Mouse (Mus musculus) right cerebral cortex, adult 2 months (tissue): ENCODE data around the gene Kmt2d.
A peak's percentile ranks its signal among the peaks of the same experiment; 100 is the strongest.

ENCODE experiments used
- DNase-seq, 2 experiments: peaks; one replicate each; pipeline ENCODE4 v3.0.0; 2021 to 2022; ENCODE audit warnings: low spot score in 2 of 2

Kmt2d gene

DNA sequence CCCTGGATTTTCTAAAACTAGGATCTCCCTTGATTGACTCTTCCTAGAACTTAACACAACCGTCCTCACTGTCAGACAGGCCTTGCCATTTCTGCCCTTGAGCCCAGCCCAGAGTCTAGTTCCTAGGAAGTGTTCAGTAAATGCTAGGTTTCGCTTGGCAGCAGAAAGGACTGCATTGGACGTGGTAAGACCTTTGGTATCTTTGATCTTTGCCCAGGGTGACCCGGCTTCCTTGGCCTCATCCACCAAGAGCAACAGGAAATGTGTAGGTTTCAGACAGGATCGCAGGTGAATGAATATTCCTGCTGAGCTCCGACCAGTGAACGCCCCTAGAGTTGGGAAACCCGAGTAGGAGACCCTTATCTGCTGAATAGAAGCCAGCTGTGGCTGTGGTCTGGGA, 68.1 kb downstream of the Kmt2d start:
- no peak for DNase-seq

DNA sequence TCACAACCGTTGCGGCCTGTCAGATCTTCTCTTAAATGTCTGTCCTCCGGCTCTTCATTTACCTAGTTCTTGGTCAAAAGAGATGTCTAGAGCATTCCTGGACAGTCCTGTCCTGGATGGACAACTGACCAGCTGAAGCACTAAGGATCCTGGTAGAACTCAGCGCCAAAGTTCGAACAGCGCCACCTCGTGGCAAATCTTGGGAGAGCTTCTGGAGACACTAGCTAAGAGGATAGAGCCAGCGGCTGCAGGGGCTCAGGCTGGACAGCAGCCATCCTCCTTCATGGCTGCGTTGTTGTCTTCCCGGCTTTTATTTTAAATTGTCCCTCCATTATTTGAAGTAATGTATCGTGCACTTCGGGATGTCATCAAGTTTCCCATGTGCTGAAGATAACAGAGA, 71.6 kb downstream of the Kmt2d start:
- DNase-seq, result peak; percentile 86 to 87

DNA sequence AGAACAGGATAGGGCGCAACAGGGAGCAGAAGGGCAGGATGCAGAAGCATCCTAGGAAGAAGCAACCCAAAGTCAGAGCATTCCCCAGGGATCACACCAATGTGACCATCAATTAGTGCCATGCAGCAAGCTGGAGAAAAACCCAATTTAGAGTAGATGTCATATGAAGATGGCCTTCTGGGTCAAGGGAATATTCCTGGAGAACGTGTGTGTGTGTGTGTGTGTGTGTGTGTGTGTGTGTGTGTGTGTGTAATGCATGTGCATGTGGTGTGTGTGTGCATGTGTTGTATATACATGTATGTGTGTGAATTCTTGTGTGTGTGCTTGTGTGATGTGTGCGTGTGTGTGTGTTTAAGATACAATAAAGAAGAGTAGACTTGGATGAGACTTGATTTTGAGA, 72.1 kb downstream of the Kmt2d start:
- DNase-seq, result no peak

DNA sequence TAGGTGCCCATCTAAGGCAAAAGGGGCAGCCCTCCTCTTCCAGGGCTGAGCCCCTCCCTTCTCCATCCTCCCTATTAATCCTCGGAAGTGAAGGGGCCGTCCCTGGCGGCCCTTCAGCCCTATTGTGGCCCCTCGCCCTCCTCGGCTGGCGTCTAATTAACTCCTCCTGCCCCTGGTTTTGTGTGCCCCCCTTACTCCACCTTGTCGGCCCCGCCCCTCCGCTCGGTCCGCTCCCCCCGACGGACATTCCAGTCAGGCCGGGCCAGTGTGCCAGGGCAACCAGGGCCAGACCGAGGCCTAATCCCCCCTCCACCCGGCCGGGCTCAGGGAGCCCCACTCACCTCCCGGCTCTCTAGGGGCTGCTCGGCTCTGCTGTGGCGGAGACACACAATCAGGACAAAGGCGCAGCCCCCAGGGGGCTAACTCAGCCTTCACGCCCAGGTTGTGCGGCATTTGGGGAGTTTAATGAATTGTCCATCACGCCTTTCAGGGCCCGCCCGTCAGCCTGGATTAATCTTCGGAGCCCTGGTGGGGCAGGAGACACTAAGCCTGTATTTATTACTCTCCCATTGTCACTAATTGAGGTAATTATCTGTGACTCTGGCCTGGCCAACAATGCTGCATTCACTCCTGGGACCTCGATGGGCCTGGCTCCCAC, 73.0 kb downstream of the Kmt2d start:
- no peak for DNase-seq

DNA sequence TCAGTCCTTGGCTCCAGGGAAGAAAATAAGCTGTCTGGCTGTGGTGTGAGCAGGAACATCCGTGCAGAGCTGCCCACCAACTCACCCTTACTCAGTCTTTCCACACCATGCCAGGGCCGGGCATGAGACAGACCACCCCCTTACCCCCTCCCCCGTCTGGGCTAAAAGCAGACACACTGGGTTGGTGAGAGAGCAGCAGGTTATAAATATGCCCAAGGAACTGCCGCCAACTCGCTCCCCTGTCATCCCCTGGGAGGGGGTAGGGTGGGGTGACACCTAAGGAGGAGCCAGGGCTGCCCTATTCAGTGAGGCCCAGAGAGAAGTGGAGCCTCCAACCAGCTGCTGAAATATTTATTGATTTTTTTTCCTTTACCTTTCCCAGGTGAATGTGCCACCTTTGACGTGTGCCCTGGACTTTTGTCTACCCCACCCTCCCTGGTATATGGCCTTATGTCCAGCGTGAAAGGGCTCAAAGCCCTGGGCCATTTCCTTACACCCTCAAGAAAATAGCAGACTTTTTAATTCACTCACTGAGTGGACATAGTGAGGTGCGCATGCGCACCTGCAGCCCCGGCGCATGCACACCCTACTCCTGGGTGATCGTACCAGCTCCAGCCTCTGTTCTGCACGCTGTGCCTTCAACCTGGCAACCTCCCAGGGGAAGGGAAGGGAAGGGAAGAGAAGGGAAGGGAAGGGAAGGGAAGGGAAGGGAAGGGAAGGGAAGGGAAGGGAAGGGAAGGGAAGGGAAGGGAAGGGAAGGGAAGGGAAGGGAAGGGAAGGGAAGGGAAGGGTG, 74.0 kb downstream of the Kmt2d start:
- no peak for DNase-seq

DNA sequence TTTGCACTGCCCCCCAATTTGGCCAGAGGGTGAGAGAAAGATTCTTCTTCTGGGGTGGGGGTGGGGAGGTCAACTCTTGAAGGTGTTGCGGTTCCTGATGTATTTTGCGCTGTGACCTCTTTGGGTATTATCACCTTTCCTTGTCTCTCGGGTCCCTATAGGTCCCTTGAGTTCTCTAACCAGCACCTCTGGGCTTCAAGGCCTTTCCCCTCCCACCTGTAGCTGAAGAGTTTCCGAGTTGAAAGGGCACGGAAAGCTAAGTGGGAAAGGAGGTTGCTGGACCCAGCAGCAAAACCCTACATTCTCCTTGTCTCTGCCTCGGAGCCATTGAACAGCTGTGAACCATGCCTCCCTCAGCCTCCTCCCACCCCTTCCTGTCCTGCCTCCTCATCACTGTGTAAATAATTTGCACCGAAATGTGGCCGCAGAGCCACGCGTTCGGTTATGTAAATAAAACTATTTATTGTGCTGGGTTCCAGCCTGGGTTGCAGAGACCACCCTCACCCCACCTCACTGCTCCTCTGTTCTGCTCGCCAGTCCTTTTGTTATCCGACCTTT, 77.8 kb downstream of the Kmt2d start:
- DNase-seq, result no peak

DNA sequence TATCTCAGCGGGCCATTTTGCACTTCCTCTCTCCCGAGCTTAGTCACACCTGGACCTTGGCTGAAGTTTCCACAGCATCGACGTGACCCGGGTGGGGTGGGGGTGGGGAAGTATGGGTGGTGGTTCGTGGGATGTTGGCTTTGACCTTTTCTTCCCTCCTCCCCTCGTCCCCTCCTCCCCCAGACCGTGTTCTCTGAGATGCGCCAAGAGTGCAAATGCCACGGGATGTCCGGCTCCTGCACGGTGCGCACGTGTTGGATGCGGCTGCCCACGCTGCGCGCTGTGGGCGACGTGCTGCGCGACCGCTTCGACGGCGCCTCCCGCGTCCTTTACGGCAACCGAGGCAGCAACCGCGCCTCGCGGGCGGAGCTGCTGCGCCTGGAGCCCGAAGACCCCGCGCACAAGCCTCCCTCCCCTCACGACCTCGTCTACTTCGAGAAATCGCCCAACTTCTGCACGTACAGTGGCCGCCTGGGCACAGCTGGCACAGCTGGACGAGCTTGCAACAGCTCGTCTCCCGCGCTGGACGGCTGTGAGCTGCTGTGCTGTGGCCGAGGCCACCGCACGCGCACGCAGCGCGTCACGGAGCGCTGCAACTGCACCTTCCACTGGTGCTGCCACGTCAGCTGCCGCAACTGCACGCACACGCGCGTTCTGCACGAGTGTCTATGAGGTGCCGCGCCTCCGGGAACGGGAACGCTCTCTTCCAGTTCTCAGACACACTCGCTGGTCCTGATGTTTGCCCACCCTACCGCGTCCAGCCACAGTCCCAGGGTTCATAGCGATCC, 78.6 kb downstream of the Kmt2d start:
- peak; percentile 58 to 65 for DNase-seq

DNA sequence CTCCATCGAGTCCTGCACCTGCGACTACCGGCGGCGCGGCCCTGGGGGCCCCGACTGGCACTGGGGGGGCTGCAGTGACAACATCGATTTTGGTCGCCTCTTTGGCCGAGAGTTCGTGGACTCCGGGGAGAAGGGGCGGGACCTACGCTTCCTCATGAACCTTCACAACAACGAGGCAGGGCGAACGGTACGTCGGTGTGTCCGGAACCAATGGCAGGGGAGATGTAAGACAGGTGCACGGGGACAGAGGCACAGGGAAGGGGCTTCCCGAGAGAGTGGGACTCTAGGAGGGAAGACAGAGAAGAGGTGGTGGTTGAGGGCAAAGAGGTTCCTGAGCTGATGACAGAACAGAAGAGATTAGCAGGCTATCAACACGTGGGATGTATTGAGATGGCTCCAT, 79.2 kb downstream of the Kmt2d start:
- DNase-seq, result no peak

DNA sequence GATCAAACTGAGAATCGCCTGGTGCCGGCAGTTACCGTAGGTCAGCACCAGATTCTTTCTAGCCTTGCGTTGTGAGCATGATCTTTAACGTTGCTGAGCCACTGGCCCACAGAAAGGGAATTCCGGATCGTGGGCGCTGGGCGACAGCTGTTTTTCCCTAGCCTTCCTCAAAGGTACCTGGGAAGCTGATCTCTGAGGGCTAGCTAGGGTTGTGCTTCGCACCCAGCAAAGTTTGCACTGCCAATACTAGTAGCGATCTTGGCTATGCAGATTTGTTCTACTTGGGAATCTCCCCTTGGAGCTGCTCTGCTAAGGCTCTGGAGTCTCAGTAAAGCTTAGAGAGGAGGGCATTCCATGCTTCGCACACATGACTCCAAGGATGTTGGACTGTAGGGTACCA, 79.8 kb downstream of the Kmt2d start:
- no peak for DNase-seq

DNA sequence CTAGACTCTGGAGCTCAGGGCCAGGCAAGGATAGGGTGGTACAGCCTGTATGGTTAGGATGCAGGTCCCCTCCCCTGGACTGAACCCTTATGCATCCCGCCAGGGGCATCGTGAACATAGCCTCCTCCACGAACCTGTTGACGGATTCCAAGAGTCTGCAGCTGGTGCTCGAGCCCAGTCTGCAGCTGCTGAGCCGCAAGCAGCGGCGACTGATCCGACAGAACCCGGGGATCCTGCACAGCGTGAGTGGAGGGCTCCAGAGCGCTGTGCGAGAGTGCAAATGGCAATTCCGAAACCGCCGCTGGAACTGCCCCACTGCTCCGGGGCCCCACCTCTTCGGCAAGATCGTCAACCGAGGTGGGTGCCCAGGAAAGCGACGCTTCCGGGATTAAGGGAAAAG, 80.2 kb downstream of the Kmt2d start:
- no peak for DNase-seq

DNA sequence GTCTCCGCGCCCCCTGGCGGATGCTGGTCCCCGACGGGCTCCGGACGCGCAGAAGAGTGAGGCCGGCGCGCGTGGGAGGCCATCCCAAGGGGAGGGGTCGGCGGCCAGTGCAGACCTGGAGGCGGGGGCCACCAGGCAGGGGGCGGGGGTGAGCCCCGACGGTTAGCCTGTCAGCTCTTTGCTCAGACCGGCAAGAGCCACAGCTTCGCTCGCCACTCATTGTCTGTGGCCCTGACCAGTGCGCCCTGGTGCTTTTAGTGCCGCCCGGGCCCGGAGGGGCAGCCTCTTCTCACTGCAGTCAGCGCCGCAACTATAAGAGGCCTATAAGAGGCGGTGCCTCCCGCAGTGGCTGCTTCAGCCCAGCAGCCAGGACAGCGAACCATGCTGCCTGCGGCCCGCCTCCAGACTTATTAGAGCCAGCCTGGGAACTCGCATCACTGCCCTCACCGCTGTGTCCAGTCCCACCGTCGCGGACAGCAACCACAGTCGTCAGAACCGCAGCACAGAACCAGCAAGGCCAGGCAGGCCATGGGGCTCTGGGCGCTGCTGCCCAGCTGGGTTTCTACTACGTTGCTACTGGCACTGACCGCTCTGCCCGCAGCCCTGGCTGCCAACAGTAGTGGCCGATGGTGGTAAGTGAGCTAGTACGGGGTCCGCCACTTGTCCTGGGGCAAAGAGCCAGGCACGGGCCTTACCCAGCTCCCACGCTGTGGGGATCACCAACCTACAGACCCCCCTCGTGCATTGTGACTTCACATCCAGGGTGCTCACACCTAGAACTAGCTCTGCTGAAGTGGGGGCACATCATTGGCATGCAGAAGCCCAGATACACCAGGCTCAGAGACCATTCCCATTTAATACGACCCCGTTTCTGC, 81.1 kb downstream of the Kmt2d start, which contains the start of gene Wnt1:
Gene Wnt1, plus strand, starts transcription at position 197 of the 875 bp plus-strand sequence.
- DNase-seq, result no peak

DNA sequence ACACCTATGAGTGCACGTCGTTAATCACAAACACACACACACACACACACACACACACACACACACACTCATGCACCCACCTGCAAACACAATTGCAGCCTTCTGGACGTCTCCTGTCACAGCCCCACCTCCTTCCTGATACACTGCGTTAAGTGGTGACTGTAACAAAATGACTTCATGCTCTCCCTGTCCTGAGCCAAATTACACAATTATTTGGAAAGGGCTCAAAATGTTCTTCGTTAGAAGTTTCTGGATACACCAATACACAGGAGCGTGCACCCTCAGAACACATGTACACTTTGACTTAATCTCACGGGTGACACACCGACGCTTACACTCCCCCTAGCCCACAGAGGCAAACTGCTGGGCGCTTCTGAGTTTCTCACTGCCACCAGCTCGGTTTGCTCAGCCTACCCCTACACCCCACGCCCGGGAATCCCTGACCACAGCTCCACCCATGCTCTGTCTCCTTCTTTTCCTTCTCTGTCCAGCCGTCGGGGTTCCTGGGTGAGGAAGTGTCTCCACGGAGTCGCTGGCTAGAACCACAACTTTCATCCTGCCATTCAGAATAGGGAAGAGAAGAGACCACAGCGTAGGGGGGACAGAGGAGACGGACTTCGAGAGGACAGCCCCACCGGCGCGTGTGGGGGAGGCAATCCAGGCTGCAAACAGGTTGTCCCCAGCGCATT, 81.9 kb downstream of the Kmt2d start:
- no peak for DNase-seq

DNA sequence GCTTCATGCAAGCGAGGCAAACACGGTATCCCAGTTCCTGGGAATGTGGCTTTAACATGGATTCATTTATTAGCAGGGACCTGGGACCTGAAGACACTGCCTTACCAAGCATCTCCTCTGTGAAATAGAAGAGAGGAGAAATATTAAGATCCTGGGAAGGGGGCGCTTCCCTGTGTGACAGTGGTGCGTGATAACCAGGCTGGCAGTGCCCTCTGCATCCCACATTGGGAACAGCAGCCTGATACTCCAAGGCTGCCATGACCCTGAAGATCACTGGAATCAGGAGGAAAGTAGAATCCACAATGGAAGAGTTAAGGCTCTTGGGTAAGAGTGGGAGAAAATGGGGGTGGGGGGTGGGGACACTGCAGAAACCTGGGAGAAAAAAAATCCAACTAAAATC, 83.1 kb downstream of the Kmt2d start:
- DNase-seq, result no peak

DNA sequence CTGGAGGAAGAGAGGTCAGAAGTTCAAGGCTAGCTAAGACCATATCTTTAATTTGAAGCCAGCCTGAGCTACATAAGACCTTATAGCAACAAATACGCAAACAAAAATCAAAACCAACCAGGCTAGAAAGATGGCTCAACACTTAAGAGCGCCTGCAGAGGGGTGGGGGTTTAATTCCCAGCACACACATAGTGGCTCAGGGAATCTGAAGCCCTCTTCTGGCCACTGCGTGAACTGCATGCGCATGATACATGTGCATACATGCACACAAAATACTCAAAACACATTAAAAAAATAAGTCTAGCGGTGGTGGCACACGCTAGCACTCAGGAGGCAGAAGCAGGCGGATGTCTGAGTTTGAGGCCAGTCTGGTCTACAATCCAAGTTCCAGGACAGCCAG, 85.3 kb downstream of the Kmt2d start:
- DNase-seq, result no peak
